Mouse (Mus musculus): ENCODE data around the gene Chid1. TPM values are rescaled to one million over a fixed set of nuclear protein-coding genes. Genes with fewer than 3 reads are reported as not detected.

Chid1 gene
- polyA plus RNA-seq, 1 experiment = 51.3 TPM

- Histone ChIP-seq H3K4me3 (no peak overlapping the region), H3ac (ENCODE audit: control insufficient read depth, insufficient read length) (no peak overlapping the region), H3K36me3 (ENCODE audit: control insufficient read depth, insufficient read depth) (no peaks in the 10 kb centered on the region), H3K79me2 (ENCODE audit: control insufficient read depth, insufficient read depth) (peaks cover 13% of the 10 kb centered on the region), H3K27me3 (ENCODE audit: control insufficient read depth, insufficient read depth, insufficient read length) (no peaks in the 10 kb centered on the region), H3K4me2 (ENCODE audit: low read depth) (peak overlapping the region; percentile 91)
- no peak for TF ChIP-seq CEBPB (IDR thresholded peaks at IDR 0.05; ENCODE audit: insufficient read depth, poor library complexity, severe bottlenecking)
- TF ChIP-seq REST (IDR thresholded peaks at IDR 0.05; ENCODE audit: insufficient read depth, insufficient read length) = no peak
- TF ChIP-seq USF1 (IDR thresholded peaks at IDR 0.05; ENCODE audit: low read depth) = no peak
- no peak for TF ChIP-seq E2F4 (IDR thresholded peaks at IDR 0.05; ENCODE audit: insufficient read depth)
- TF ChIP-seq MYOG (IDR thresholded peaks at IDR 0.05; ENCODE audit: control insufficient read depth in 1 of 3, insufficient read depth in 1 of 3, insufficient read length in 2 of 3, low read depth in 2 of 3) = no peak
- no peak for TF ChIP-seq TCF3 (IDR thresholded peaks at IDR 0.05; ENCODE audit: insufficient read length, low read depth)
- no peak for TF ChIP-seq MYOD1 (IDR thresholded peaks at IDR 0.05; ENCODE audit: control insufficient read depth in 1 of 3, insufficient read length in 2 of 3, low read depth in 2 of 3)
These were observed 2.0 kb upstream of the Chid1 start for GRCm38 (mm10) chr7:141541681-141542080.

- TF ChIP-seq POLR2A (IDR thresholded peaks at IDR 0.05; ENCODE audit: insufficient read length, low read depth) = no peak
- TF ChIP-seq REST (IDR thresholded peaks at IDR 0.05; ENCODE audit: insufficient read depth, insufficient read length) = no peak
- TF ChIP-seq TCF3 (IDR thresholded peaks at IDR 0.05; ENCODE audit: insufficient read length, low read depth) = no peak
- TF ChIP-seq SRF (IDR thresholded peaks at IDR 0.05; ENCODE audit: control insufficient read depth, insufficient read length, low read depth) = no peak
- no peak for TF ChIP-seq E2F4 (IDR thresholded peaks at IDR 0.05; ENCODE audit: insufficient read depth)
- TF ChIP-seq MYOD1 (IDR thresholded peaks at IDR 0.05; ENCODE audit: control insufficient read depth in 1 of 3, insufficient read length in 2 of 3, low read depth in 2 of 3) = peak in 2 of 3 experiments; percentile 48 to 64
- peak in 2 of 3 experiments; percentile 20 to 92 for TF ChIP-seq MYOG (IDR thresholded peaks at IDR 0.05; ENCODE audit: control insufficient read depth in 1 of 3, insufficient read depth in 1 of 3, insufficient read length in 2 of 3, low read depth in 2 of 3)
- TF ChIP-seq POLR2AphosphoS2 (IDR thresholded peaks at IDR 0.05; ENCODE audit: insufficient read length, low read depth) = no peak
- TF ChIP-seq CEBPB (IDR thresholded peaks at IDR 0.05; ENCODE audit: insufficient read depth, poor library complexity, severe bottlenecking) = no peak
- peak; percentile 33 for TF ChIP-seq TCF12 (IDR thresholded peaks at IDR 0.05; ENCODE audit: insufficient read depth, poor library complexity, severe bottlenecking)
- no peak for TF ChIP-seq MAX (IDR thresholded peaks at IDR 0.05; ENCODE audit: low read depth)
- peak; percentile 93 for TF ChIP-seq USF1 (IDR thresholded peaks at IDR 0.05; ENCODE audit: low read depth)
- no peaks in the 10 kb centered on the region for H3K36me3 ChIP-seq (ENCODE audit: control insufficient read depth, insufficient read depth)
- peak overlapping the region; percentile 91 for H3K4me2 ChIP-seq (ENCODE audit: low read depth)
- peaks cover 13% of the 10 kb centered on the region for H3K79me2 ChIP-seq (ENCODE audit: control insufficient read depth, insufficient read depth)
- H3ac ChIP-seq (ENCODE audit: control insufficient read depth, insufficient read length) = peak overlapping the region; percentile 70
- peak overlapping the region; percentile 89 for H3K4me3 ChIP-seq
- no peaks in the 10 kb centered on the region for H3K27me3 ChIP-seq (ENCODE audit: control insufficient read depth, insufficient read depth, insufficient read length)
These were observed 840 bp upstream of the Chid1 start for GRCm38 (mm10) chr7:141540312-141541081.

- Histone ChIP-seq H3K27me3 (ENCODE audit: control insufficient read depth, insufficient read depth, insufficient read length) (no peaks in the 10 kb centered on the region), H3ac (ENCODE audit: control insufficient read depth, insufficient read length) (peak overlapping the region; percentile 70), H3K36me3 (ENCODE audit: control insufficient read depth, insufficient read depth) (no peaks in the 10 kb centered on the region), H3K4me2 (ENCODE audit: low read depth) (peak overlapping the region; percentile 77), H3K79me2 (ENCODE audit: control insufficient read depth, insufficient read depth) (peaks cover 13% of the 10 kb centered on the region), H3K4me3 (peak overlapping the region; percentile 89)
- TF ChIP-seq SRF (IDR thresholded peaks at IDR 0.05; ENCODE audit: control insufficient read depth, insufficient read length, low read depth) (no peak), MYOG (IDR thresholded peaks at IDR 0.05; ENCODE audit: control insufficient read depth in 1 of 3, insufficient read depth in 1 of 3, insufficient read length in 2 of 3, low read depth in 2 of 3) (no peak), MYOD1 (IDR thresholded peaks at IDR 0.05; ENCODE audit: control insufficient read depth in 1 of 3, insufficient read length in 2 of 3, low read depth in 2 of 3) (peak in 1 of 3 experiments; percentile 14), REST (IDR thresholded peaks at IDR 0.05; ENCODE audit: insufficient read depth, insufficient read length) (no peak), POLR2A (IDR thresholded peaks at IDR 0.05; ENCODE audit: insufficient read length, low read depth) (no peak), USF1 (IDR thresholded peaks at IDR 0.05; ENCODE audit: low read depth) (no peak)
These were observed 653 bp downstream of the Chid1 start for GRCm38 (mm10) chr7:141538852-141539555.

- no peaks in the 10 kb centered on the region for H3K27me3 ChIP-seq (ENCODE audit: control insufficient read depth, insufficient read depth, insufficient read length)
- peaks cover 13% of the 10 kb centered on the region for H3K79me2 ChIP-seq (ENCODE audit: control insufficient read depth, insufficient read depth)
- no peaks in the 10 kb centered on the region for H3K36me3 ChIP-seq (ENCODE audit: control insufficient read depth, insufficient read depth)
- H3ac ChIP-seq (ENCODE audit: control insufficient read depth, insufficient read length) = no peak overlapping the region
- H3K4me3 ChIP-seq = no peak overlapping the region
- no peak for TF ChIP-seq CEBPB (IDR thresholded peaks at IDR 0.05; ENCODE audit: insufficient read depth, poor library complexity, severe bottlenecking)
- TF ChIP-seq MAX (IDR thresholded peaks at IDR 0.05; ENCODE audit: low read depth) = no peak
- no peak for TF ChIP-seq POLR2A (IDR thresholded peaks at IDR 0.05; ENCODE audit: insufficient read length, low read depth)
- no peak for TF ChIP-seq MYOG (IDR thresholded peaks at IDR 0.05; ENCODE audit: control insufficient read depth in 1 of 3, insufficient read depth in 1 of 3, insufficient read length in 2 of 3, low read depth in 2 of 3)
- TF ChIP-seq POLR2AphosphoS2 (IDR thresholded peaks at IDR 0.05; ENCODE audit: insufficient read length, low read depth) = no peak
- no peak for TF ChIP-seq E2F4 (IDR thresholded peaks at IDR 0.05; ENCODE audit: insufficient read depth)
- no peak for TF ChIP-seq REST (IDR thresholded peaks at IDR 0.05; ENCODE audit: insufficient read depth, insufficient read length)
- TF ChIP-seq SRF (IDR thresholded peaks at IDR 0.05; ENCODE audit: control insufficient read depth, insufficient read length, low read depth) = no peak
- no peak for TF ChIP-seq TCF12 (IDR thresholded peaks at IDR 0.05; ENCODE audit: insufficient read depth, poor library complexity, severe bottlenecking)
- TF ChIP-seq MYOD1 (IDR thresholded peaks at IDR 0.05; ENCODE audit: control insufficient read depth in 1 of 3, insufficient read length in 2 of 3, low read depth in 2 of 3) = no peak
- no peak for TF ChIP-seq TCF3 (IDR thresholded peaks at IDR 0.05; ENCODE audit: insufficient read length, low read depth)
- TF ChIP-seq USF1 (IDR thresholded peaks at IDR 0.05; ENCODE audit: low read depth) = no peak
- no peak overlapping the region for H3K4me2 ChIP-seq (ENCODE audit: low read depth)
These were observed 4.1 kb downstream of the Chid1 start for GRCm38 (mm10) chr7:141535570-141535969.

All from myocyte (in vitro differentiated cells).